Mouse (Mus musculus): ENCODE measurements around the gene Tmc6.
"Not testable (repeated sequence)": the region's sequence is repeated elsewhere in the genome, so short reads cannot be mapped to it uniquely, and the experiment has no call there.

Gene Tmc6

GRCm38 (mm10) chr11:117781993-117782704 lies at the start of gene Tmc6, which contains the start of gene Tmc8:
Gene Tmc6 (minus strand): TSS chr11:117782198.
Gene Tmc8 (plus strand): TSS chr11:117782076.
- DNase-seq (ENCODE audit: low read depth, low spot score): no peak

- DNase-seq (ENCODE audit: low read depth, low spot score): no peak
These were observed 48.4 kb upstream of the Tmc6 start for GRCm38 (mm10) chr11:117830401-117830800.

DNA sequence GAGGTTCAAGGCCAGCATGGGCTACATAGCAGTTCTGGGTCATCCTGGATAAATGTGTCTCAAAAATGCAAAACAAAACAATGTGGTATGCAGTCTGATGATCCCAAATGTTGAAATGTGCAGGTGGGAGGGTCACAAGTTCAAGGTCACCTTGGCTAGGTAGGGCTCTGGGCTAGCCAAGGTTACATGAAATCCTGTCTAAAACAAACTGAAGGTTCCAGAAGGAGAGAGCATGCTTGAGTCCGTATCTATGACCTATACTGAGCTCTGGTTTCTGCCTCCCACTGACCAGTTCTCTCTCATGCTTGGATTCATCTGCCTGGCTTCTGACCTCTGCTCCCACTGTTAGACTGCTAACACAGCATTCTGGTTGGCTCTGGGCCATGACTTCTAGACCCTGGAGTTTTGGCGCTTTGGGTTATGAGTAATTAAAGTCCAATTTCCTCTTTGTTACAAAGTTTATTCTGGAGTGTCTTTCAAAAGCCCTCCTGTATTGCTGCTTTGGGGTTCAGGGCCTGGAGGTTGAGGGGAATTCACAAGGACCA lies 47.7 kb upstream of the Tmc6 start:
- DNase-seq (ENCODE audit: low read depth, low spot score): no peak

- no peak for DNase-seq (ENCODE audit: low read depth, low spot score)
These were observed 47.0 kb upstream of the Tmc6 start for GRCm38 (mm10) chr11:117828888-117829604.

DNA sequence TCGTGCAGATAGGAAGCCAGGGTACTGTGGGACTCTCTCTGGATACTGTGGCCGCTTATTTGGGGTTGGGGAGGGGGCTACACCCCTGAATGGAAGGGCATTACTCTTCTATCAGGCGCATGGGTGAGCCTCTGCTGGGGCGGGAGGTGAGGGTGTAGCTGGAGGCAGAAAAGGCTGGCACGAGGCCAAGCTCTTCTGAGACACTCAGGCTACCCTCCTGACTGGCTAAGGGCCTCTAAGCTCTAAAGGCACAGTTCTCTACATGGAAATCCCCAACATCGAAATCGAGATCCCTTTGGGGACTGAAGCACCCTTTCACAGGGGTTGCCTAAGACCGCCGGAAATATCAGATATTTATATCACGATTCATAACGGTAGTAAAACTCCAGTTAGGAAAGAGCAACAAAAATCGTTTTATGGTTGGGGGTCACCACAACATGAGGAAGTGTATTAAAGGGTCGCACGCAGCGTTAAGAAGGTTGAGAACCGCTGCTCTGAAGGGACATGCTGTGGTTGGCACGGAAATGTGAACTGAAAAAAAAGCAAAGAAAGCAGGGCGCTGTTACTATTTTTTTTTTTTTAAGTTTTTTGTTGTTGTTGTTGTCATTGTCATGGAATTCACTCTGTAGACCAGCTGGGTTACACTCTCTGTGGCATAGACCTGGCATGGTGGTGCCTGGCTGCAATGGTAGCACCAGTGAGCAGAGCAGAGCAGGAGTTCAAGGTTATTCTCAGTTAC lies 46.3 kb upstream of the Tmc6 start:
- no peak for DNase-seq (ENCODE audit: low read depth, low spot score)

GRCm38 (mm10) chr11:117827386-117827785 lies 45.4 kb upstream of the Tmc6 start:
- no peak for DNase-seq (ENCODE audit: low read depth, low spot score)

GRCm38 (mm10) chr11:117826916-117827315 lies 44.9 kb upstream of the Tmc6 start:
- no peak for DNase-seq (ENCODE audit: low read depth, low spot score)

- peak; percentile 52 for DNase-seq (ENCODE audit: low read depth, low spot score)
These were observed 44.2 kb upstream of the Tmc6 start for GRCm38 (mm10) chr11:117826164-117826563.

GRCm38 (mm10) chr11:117825333-117826101 lies 43.5 kb upstream of the Tmc6 start, which contains the start of the genes Afmid and Tk1:
Gene Afmid (plus strand): TSS chr11:117825924.
Gene Tk1 (minus strand): TSS chr11:117826092.
- peak; percentile 90 for DNase-seq (ENCODE audit: low read depth, low spot score)

DNA sequence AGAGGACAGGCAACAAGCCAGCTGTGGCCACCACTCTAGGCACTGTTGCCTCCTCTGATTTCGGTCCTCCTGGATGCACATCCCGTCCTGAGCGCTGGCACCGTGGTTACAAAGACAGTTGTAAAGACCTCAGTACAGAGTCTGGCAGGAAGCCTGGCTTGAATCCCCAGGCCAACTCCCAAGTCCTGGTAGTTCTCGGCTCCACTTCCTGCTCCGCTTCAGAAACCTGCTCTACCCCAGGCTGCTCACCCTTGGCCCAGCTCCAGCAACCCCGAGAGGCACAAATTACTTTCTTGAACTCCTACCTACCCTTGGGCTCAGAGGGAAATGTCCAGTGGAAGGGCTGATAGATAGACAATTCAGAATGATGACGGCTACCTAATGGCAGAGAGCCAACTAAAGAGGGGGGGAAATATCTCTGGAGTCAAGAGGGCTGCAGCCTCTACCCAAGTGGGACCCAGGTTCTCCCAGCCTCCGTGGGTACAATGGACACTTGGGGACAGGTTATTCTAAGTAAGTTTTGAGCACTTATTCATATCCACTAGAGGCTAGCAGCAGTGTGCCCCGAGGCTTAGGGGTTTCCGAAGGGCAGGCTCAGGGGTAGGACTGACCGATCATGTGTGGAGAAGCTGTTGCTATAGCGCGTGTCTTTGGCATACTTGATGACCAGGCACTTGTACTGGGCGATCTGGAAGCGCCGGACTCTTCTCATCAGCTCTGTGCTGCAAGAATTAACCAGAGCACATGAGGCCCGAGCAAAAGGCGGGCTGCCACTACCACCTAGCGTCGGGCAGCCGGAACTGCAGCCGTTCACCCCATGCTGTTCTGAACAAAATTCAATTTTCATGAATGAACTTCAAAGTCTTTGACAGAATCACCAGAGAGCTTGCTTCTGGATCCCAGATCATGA lies 42.3 kb upstream of the Tmc6 start:
- peak; percentile 86 for DNase-seq (ENCODE audit: low read depth, low spot score)

- DNase-seq (ENCODE audit: low read depth, low spot score): no peak
These were observed 41.4 kb upstream of the Tmc6 start for GRCm38 (mm10) chr11:117823411-117823810.

- no peak for DNase-seq (ENCODE audit: low read depth, low spot score)
These were observed 40.8 kb upstream of the Tmc6 start for GRCm38 (mm10) chr11:117822728-117823241.

GRCm38 (mm10) chr11:117821868-117822267 lies 39.9 kb upstream of the Tmc6 start:
- DNase-seq (ENCODE audit: low read depth, low spot score): no peak

DNA sequence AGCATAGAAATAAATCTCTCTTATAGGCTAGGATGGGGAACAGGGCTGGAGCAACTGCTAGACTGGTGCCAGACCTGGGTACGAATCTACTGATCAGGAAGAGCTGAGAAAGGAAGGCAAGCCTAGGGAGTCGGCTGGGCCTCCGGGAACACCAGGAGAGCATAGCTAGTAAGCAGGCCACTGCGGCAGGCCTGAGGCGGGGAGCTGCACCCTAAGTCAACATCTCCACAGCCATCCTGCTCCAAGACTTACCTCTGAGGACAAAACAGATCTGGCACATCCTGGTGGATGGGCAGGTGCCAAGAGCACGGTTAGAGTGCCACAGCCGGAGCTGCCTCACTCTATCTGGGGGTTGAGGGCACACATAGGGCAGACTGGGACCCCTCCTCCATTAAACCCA lies 38.2 kb upstream of the Tmc6 start:
- DNase-seq (ENCODE audit: low read depth, low spot score): no peak

DNA sequence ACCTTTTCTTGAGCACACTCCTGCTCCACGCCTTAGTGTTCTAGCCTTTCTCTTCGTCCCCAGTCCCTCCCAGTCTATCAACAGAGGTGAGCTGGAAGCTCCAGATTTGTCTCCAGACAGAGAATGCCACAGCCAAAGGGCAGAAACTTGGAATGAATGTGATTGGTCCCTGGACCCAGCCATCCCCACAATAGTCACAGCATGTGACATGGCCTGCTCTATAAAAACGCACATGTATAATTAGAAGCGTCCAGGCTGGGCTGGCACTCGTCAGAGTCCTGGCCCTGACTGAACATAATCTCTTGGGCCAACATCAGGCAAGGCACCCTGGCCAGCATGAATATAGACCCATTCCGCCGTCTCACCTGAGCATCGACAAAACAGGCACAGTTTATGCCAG lies 37.1 kb upstream of the Tmc6 start:
- no peak for DNase-seq (ENCODE audit: low read depth, low spot score)

- no peak for DNase-seq (ENCODE audit: low read depth, low spot score)
These were observed 34.5 kb upstream of the Tmc6 start for GRCm38 (mm10) chr11:117816389-117816996.

DNA sequence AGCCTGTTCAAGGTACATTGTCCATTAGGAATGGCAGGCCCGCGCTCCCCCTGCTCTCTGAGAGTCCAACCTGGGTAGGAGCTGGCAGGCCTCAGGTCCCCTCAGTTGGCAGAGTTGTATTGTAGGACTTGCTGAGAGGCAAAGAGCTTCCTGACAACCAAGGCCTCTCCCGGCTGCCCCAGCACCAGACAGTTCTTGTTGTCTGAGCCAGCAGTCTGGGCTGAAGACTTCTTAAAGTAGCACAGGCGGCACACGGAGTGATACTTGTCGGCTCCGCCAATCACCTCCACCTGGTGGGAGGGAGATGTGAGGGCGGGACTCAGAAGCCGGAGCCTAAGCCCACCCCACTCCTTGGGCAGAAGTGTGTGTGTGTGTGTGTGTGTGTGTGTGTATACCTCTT lies 33.9 kb upstream of the Tmc6 start:
- not testable (repeated sequence) for DNase-seq (ENCODE audit: low read depth, low spot score)

GRCm38 (mm10) chr11:117814704-117815366 lies 32.8 kb upstream of the Tmc6 start:
- no peak for DNase-seq (ENCODE audit: low read depth, low spot score)

DNA sequence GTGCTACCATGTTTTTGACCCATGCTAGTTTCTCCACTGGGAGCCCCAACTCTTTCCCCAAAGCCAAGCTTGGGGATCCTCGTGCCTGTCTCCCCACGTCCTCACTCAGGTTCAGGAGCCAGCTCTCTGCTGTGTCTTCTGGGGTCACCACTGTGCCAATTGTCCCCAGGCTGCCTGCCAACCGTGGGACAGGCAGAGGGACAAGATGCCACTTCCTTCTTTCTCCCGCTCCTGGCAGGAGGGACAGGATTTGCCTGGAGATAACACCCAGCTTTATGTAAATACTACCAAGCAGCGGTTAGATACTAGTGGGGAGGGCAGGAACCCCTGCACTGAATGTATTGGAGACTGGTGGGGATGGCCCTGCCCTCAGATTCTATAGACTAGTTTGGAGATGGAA lies 31.9 kb upstream of the Tmc6 start:
- DNase-seq (ENCODE audit: low read depth, low spot score): no peak
